Mouse (Mus musculus) E14TG2a.4 (cell line): Measurements from ENCODE around the gene Trabd2b.

ENCODE experiments used
- H3K27me3 ChIP-seq: 2 replicates; pipeline ENCODE4 v1.6.1; 2014; ENCODE audit warnings: low read length, control low read depth; ENCODE audit not compliant: insufficient read depth
- H3K36me3 ChIP-seq: 2 replicates; pipeline ENCODE4 v1.6.1; 2014; ENCODE audit warnings: low read length, control low read depth; ENCODE audit not compliant: insufficient read depth
- H3K4me1 ChIP-seq: replicated peaks from 2 replicates; pipeline ENCODE4 v1.6.1; 2014; ENCODE audit warnings: low read depth, low read length, control low read depth
- H3K4me3 ChIP-seq: replicated peaks from 2 replicates; pipeline ENCODE4 v1.5.1; 2014; ENCODE audit warnings: mild to moderate bottlenecking, low read length
- H3K9me3 ChIP-seq: 2 replicates; pipeline ENCODE4 v1.6.1; 2014; ENCODE audit warnings: low read length, control low read depth
- CTCF ChIP-seq: conservative IDR thresholded peaks from 2 replicates; pipeline ENCODE4 v1.5.1; 2014; ENCODE audit warnings: low read length
- NANOG ChIP-seq: IDR thresholded peaks from 2 replicates; pipeline ENCODE4 v1.6.1; 2014; ENCODE audit warnings: borderline replicate concordance, low read length, mixed read lengths
- POU5F1 ChIP-seq: IDR thresholded peaks from 2 replicates; pipeline ENCODE4 v1.6.1; 2014; ENCODE audit warnings: low read length, borderline replicate concordance

The Trabd2b gene

GRCm38 (mm10) chr4:114647689-114648088 is 241.2 kb downstream of the Trabd2b start:
- H3K27me3 ChIP-seq: peaks cover 55% of the 10 kb centered on the region
- no peaks in the 10 kb centered on the region; the same call in 1 of the 2 replicates for H3K9me3 ChIP-seq
- peaks cover 9% of the 10 kb centered on the region for H3K4me1 ChIP-seq
- peak; percentile 90 for TF ChIP-seq CTCF
- no peak for TF ChIP-seq NANOG
- TF ChIP-seq POU5F1: no peak
- H3K36me3 ChIP-seq: no peaks in the 10 kb centered on the region
- H3K4me3 ChIP-seq: no peak overlapping the region

GRCm38 (mm10) chr4:114648532-114649074 is 242.1 kb downstream of the Trabd2b start:
- Histone ChIP-seq H3K4me1 (peaks cover 9% of the 10 kb centered on the region), H3K9me3 (no peaks in the 10 kb centered on the region; the same call in 1 of the 2 replicates), H3K36me3 (no peaks in the 10 kb centered on the region), H3K4me3 (peak overlapping the region; percentile 67), H3K27me3 (peaks cover 57% of the 10 kb centered on the region)
- TF ChIP-seq POU5F1: no peak
- TF ChIP-seq CTCF: no peak
- no peak for TF ChIP-seq NANOG

- TF ChIP-seq CTCF (no peak), POU5F1 (no peak), NANOG (no peak)
- H3K9me3 ChIP-seq: no peaks in the 10 kb centered on the region; the same call in 1 of the 2 replicates
- H3K36me3 ChIP-seq: no peaks in the 10 kb centered on the region
- H3K27me3 ChIP-seq: peaks cover 55% of the 10 kb centered on the region
- no peak overlapping the region for H3K4me3 ChIP-seq
- peaks cover 9% of the 10 kb centered on the region for H3K4me1 ChIP-seq
Measured at GRCm38 (mm10) chr4:114650551-114650950, 244.0 kb downstream of the Trabd2b start.

- Histone ChIP-seq H3K36me3 (no peaks in the 10 kb centered on the region), H3K9me3 (no peaks in the 10 kb centered on the region; the same call in 1 of the 2 replicates), H3K4me3 (no peak overlapping the region), H3K27me3 (peaks cover 51% of the 10 kb centered on the region), H3K4me1 (peaks cover 9% of the 10 kb centered on the region)
- no peak for TF ChIP-seq POU5F1
- no peak for TF ChIP-seq NANOG
- TF ChIP-seq CTCF: no peak
Measured at GRCm38 (mm10) chr4:114651007-114651406, 244.5 kb downstream of the Trabd2b start.

- Histone ChIP-seq H3K4me3 (no peak overlapping the region), H3K36me3 (no peaks in the 10 kb centered on the region), H3K27me3 (peaks cover 51% of the 10 kb centered on the region), H3K4me1 (peaks cover 9% of the 10 kb centered on the region), H3K9me3 (no peaks in the 10 kb centered on the region; the same call in 1 of the 2 replicates)
- no peak for TF ChIP-seq CTCF
- TF ChIP-seq NANOG: no peak
- no peak for TF ChIP-seq POU5F1
Measured at GRCm38 (mm10) chr4:114651606-114652005, 245.1 kb downstream of the Trabd2b start.

- peaks cover 9% of the 10 kb centered on the region for H3K4me1 ChIP-seq
- H3K36me3 ChIP-seq: no peaks in the 10 kb centered on the region
- peaks cover 52% of the 10 kb centered on the region for H3K27me3 ChIP-seq
- H3K4me3 ChIP-seq: no peak overlapping the region
- no peaks in the 10 kb centered on the region; the same call in 1 of the 2 replicates for H3K9me3 ChIP-seq
- TF ChIP-seq NANOG (no peak), CTCF (no peak), POU5F1 (no peak)
Measured at GRCm38 (mm10) chr4:114652400-114652799, 245.9 kb downstream of the Trabd2b start.

- H3K27me3 ChIP-seq: peaks cover 35% of the 10 kb centered on the region
- no peaks in the 10 kb centered on the region for H3K36me3 ChIP-seq
- no peak for TF ChIP-seq POU5F1
- TF ChIP-seq NANOG: no peak
- TF ChIP-seq CTCF: no peak
- H3K4me1 ChIP-seq: no peaks in the 10 kb centered on the region
- H3K9me3 ChIP-seq: no peaks in the 10 kb centered on the region
- no peak overlapping the region for H3K4me3 ChIP-seq
Measured at GRCm38 (mm10) chr4:114657933-114658332, 251.4 kb downstream of the Trabd2b start.

GRCm38 (mm10) chr4:114659876-114660275 is 253.4 kb downstream of the Trabd2b start:
- TF ChIP-seq POU5F1: no peak
- no peak for TF ChIP-seq CTCF
- TF ChIP-seq NANOG: no peak
- H3K36me3 ChIP-seq: no peaks in the 10 kb centered on the region
- H3K4me3 ChIP-seq: no peak overlapping the region

More at GRCm38 (mm10) chr4:114659876-114660275, 253.4 kb downstream of the Trabd2b start:
- Histone ChIP-seq H3K9me3 (no peaks in the 10 kb centered on the region), H3K27me3 (peaks cover 49% of the 10 kb centered on the region), H3K4me1 (no peaks in the 10 kb centered on the region)
